Mouse (Mus musculus) kidney, adult 2 months (tissue): Measurements from ENCODE around the gene Bcl2l12. TPM values are rescaled to one million over a fixed set of nuclear protein-coding genes. Genes with fewer than 3 reads are reported as not detected.

Experiments used
- DNase-seq: peaks from one replicate; pipeline ENCODE4 v3.0.0; 2021
- H3K27ac ChIP-seq: fragments of 200-500 bp; 2 replicates; pipeline ENCODE4 v1.5.1; 2012; ENCODE audit warnings: low read depth, low read length, control low read depth, inconsistent platforms; ENCODE audit not compliant: insufficient read depth
- H3K27me3 ChIP-seq: fragments of 200-500 bp; replicated peaks from 2 replicates; pipeline ENCODE4 v1.6.1; 2012; ENCODE audit warnings: mild to moderate bottlenecking, moderate library complexity, low read length, inconsistent platforms; ENCODE audit not compliant: control insufficient read depth, insufficient read depth
- H3K36me3 ChIP-seq: fragments of 200-500 bp; 2 replicates; pipeline ENCODE4 v1.6.1; 2012; ENCODE audit warnings: mild to moderate bottlenecking, moderate library complexity, low read length, inconsistent platforms; ENCODE audit not compliant: control insufficient read depth, insufficient read depth
- H3K4me1 ChIP-seq: fragments of 200-500 bp; 2 replicates; pipeline ENCODE4 v1.6.1; 2011; ENCODE audit warnings: low read length; ENCODE audit not compliant: control insufficient read depth, insufficient read depth
- H3K4me3 ChIP-seq: fragments of 200-500 bp; 2 replicates; pipeline ENCODE4 v1.5.1; 2011; ENCODE audit warnings: mild to moderate bottlenecking, low read depth, low read length, control low read depth; ENCODE audit not compliant: insufficient read depth
- CTCF ChIP-seq: fragments of 200-500 bp; conservative IDR thresholded peaks from 2 replicates; pipeline ENCODE4 v1.5.1; 2011; ENCODE audit warnings: low read depth, mild to moderate bottlenecking, control low read depth, low read length, moderate library complexity, mixed read lengths; ENCODE audit not compliant: insufficient read depth, insufficient read length
- POLR2A ChIP-seq: fragments of 200-500 bp; IDR thresholded peaks from one replicate; pipeline ENCODE4 v1.6.1; 2011; ENCODE audit warnings: low read depth, low read length, control low read depth
- WGBS: fragments of 180-500 bp; shearing (Covaris S2); methylation state at CpG from one replicate; pipeline ENCODE4 v1.1.7; 2018; 5-methylcytosine and 5-hydroxymethylcytosine counted together
- polyA plus RNA-seq: library from polyadenylated mRNA; depleted of rRNA; stranded (reverse); fragments of >200 nt; gene quantifications from 2 replicates; pipeline ENCODE4 v1.2.3, GENCODE M21; 2012

The Bcl2l12 gene
- polyA plus RNA-seq, 1 experiment = 20.0 TPM

DNA sequence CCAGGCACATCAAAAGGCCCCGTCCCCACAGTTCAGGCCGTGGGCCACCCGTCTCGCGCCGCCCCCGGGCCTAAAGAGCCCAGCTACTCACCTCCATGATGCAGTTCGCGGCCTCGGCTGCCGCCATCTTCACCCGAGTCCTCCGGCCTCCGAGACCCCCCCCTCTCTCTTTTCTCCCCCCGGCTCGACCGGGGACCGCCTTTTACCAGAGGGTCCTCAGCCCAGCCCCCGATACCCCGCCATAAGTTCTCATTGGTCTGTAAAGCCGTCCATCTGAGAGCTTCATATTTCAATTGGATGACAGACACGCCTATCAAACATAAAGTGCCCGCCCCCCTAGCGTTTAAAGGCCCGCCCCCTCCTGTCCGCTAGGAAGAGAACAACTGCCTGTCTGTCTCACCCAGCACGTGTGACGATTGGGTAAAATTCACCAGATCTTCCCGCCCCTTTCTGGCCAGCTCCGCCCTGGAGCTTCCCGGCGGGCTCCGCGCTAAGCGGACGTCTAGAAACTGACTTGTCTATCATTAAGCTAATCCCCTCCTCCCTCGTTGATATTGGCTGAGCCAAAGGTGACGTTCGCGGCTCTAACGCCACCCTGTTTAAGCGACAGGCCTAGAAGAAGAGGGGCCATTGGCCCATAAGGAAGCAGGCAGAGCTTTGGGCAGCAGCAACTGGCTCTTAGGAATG, 12.2 kb downstream of the Bcl2l12 start, which contains the start of gene Prmt1:
Gene Prmt1 (minus strand): TSS at position 377 of the 687 bp plus-strand sequence.
- peak; percentile 100 for DNase-seq
- H3K4me1 ChIP-seq = peaks cover 8% of the 10 kb centered on the region; the same call in 1 of the 2 replicates
- under 1% methylated on average over 42 of the region's 42 CpGs for WGBS
- H3K4me3 ChIP-seq = peak within 1 kb of the TSS; percentile 93
- no peaks in the 10 kb centered on the region for H3K27me3 ChIP-seq
- H3K27ac ChIP-seq = peak within 1 kb of the TSS; percentile 65
- TF ChIP-seq POLR2A = no peak
- H3K36me3 ChIP-seq = peaks cover 2% of the 10 kb centered on the region; the same call in 1 of the 2 replicates

DNA sequence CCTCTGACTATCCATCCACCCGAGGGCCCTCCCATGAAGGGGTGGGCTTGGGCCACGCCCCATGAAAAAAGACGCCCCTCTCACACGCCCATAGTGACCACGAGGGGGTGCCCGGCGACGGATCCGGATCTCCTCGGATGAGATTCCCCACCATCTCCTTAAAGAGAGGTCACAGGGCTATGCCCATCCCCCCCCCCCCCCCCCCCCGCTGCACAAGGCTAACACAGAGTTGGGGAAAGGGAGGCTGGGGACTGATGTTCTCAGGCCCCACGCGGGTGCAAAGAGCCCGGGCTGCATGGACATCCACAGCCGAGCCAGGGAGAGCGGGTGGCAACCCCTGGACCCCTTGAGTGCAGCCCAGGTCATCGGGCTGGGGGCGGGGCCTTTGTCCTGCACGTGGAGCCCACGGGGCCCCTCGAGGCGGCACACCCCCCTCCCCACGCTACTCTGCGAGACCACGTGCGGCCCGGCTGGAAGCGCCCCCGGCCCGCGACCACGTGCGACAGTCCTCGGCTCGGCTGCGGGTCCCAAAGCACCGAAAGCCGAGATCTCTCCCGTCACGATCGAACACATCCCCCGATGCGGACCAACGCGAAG, 12.8 kb downstream of the Bcl2l12 start:
- Histone ChIP-seq H3K36me3 (peaks cover 6% of the 10 kb centered on the region; the same call in 1 of the 2 replicates), H3K27me3 (no peaks in the 10 kb centered on the region), H3K4me1 (peaks cover 8% of the 10 kb centered on the region; the same call in 1 of the 2 replicates), H3K27ac (peak overlapping the region; percentile 57), H3K4me3 (peak overlapping the region; percentile 93)
- peak; percentile 67 for DNase-seq
- TF ChIP-seq POLR2A = no peak
- no peak for TF ChIP-seq CTCF
- WGBS = under 1% methylated on average over 45 of the region's 45 CpGs

GRCm38 (mm10) chr7:44984833-44985164, 13.7 kb downstream of the Bcl2l12 start:
- Histone ChIP-seq H3K4me1 (peaks cover 8% of the 10 kb centered on the region; the same call in 1 of the 2 replicates), H3K36me3 (peaks cover 6% of the 10 kb centered on the region; the same call in 1 of the 2 replicates), H3K27ac (no peak overlapping the region), H3K4me3 (no peak overlapping the region), H3K27me3 (no peaks in the 10 kb centered on the region)
- TF ChIP-seq POLR2A = no peak
- no peak for TF ChIP-seq CTCF
- 45% methylated on average over 3 of the region's 3 CpGs for WGBS
- no peak for DNase-seq

- Histone ChIP-seq H3K27ac (no peak overlapping the region), H3K4me1 (peaks cover 7% of the 10 kb centered on the region; the same call in 1 of the 2 replicates), H3K4me3 (no peak overlapping the region), H3K36me3 (peaks cover 6% of the 10 kb centered on the region; the same call in 1 of the 2 replicates), H3K27me3 (no peaks in the 10 kb centered on the region)
- no peak for TF ChIP-seq CTCF
- TF ChIP-seq POLR2A = no peak
- whole genome bisulfite sequencing = 74% methylated on average over 7 of the region's 7 CpGs
- no peak for DNase-seq
Observed at GRCm38 (mm10) chr7:44983944-44984832, 14.3 kb downstream of the Bcl2l12 start.

DNA sequence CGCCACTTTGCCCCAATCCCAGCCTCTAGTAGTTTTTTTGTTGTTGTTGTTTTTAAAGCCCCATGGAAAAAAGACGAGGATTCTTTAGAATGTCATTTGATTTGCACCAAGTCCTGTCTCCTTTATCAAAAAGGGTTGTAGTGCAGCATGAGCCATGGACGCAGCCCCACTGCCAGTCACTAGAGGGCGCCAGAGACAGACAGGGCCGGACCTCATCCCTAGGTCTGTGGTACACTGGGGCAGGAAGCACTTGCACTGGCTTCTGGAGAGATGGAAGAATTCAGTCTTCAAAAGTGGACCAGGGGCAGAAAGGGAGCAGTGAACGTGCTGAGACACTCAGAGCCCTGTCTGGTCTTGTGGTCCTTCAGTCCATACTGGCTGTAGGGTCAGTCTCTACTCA, 15.4 kb downstream of the Bcl2l12 start:
- no peaks in the 10 kb centered on the region for H3K27me3 ChIP-seq
- peak; percentile 90 for DNase-seq
- peaks cover 6% of the 10 kb centered on the region; the same call in 1 of the 2 replicates for H3K36me3 ChIP-seq
- peaks cover 4% of the 10 kb centered on the region; the same call in 1 of the 2 replicates for H3K4me1 ChIP-seq
- TF ChIP-seq CTCF (peak; percentile 97), POLR2A (no peak)
- H3K27ac ChIP-seq = no peak overlapping the region
- no peak overlapping the region for H3K4me3 ChIP-seq
- WGBS = 22% methylated on average over 6 of the region's 6 CpGs

DNA sequence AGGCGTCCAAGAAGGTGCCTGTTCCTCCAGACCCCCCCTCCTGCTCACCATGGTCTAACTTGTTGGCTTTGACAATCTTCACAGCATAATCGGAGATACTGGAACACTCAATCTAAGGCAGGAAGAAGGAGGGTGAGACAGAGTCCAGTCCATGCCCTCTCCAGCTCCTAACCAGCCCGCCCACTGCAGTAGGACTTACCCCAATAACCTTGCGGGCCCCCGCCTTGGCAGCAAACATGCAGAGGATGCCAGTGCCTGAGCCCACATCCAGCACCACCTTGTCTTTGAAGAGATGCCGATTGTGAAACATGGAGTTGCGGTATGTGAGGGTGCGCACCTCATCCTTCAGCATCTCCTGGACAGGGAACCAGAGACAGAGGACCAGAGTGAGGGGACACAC, 17.0 kb downstream of the Bcl2l12 start:
- H3K27ac ChIP-seq = no peak overlapping the region
- WGBS = 94% methylated on average over 8 of the region's 8 CpGs
- H3K27me3 ChIP-seq = no peaks in the 10 kb centered on the region
- H3K36me3 ChIP-seq = peaks cover 7% of the 10 kb centered on the region
- no peak for TF ChIP-seq POLR2A
- TF ChIP-seq CTCF = no peak
- no peak for DNase-seq
- H3K4me1 ChIP-seq = no peaks in the 10 kb centered on the region
- H3K4me3 ChIP-seq = no peak overlapping the region

GRCm38 (mm10) chr7:44978300-44978699, 20.2 kb downstream of the Bcl2l12 start:
- Histone ChIP-seq H3K36me3 (peaks cover 7% of the 10 kb centered on the region), H3K4me3 (no peak overlapping the region), H3K27me3 (no peaks in the 10 kb centered on the region), H3K4me1 (peaks cover 3% of the 10 kb centered on the region; the same call in 1 of the 2 replicates), H3K27ac (no peak overlapping the region)
- 91% methylated on average over 3 of the region's 3 CpGs for WGBS
- TF ChIP-seq POLR2A (no peak), CTCF (no peak)
- no peak for DNase-seq
